Mouse (Mus musculus) intestine, embryonic 16.5 days (tissue): ENCODE measurements at regions not wholly inside any gene's neighbourhood (a gene's known extent, or its start where the extent isn't known, plus 50 kb on each side); places are given as distances from the start of the nearest gene placed in this dataset.

ENCODE experiments used
- ATAC-seq: fragments of 200-750 bp; cut with Nextera tagmentation; 2 replicates; pipeline ENCODE4 v1.8.0; 2017; ENCODE audit warnings: moderate TSS enrichment, moderate library complexity
- H3K27ac ChIP-seq: fragments of 300-500 bp; sonication (generic); 2 replicates; pipeline ENCODE4 v1.5.1; 2014; ENCODE audit warnings: mild to moderate bottlenecking, low read length
- H3K27me3 ChIP-seq: fragments of 300-500 bp; sonication (generic); replicated peaks from 2 replicates; pipeline ENCODE4 v1.6.1; 2014; ENCODE audit warnings: low read length, control low read depth, mixed read lengths; ENCODE audit not compliant: control insufficient read depth, insufficient read depth
- H3K36me3 ChIP-seq: fragments of 300-500 bp; sonication (generic); 2 replicates; pipeline ENCODE4 v1.6.1; 2014; ENCODE audit warnings: low read length, control low read depth; ENCODE audit not compliant: control insufficient read depth, insufficient read depth
- H3K4me1 ChIP-seq: fragments of 300-500 bp; sonication (generic); 2 replicates; pipeline ENCODE4 v1.6.1; 2014; ENCODE audit warnings: low read length, control low read depth, mixed read lengths; ENCODE audit not compliant: control insufficient read depth, insufficient read depth
- H3K4me2 ChIP-seq: fragments of 300-500 bp; sonication (generic); 2 replicates; pipeline ENCODE4 v1.6.1; 2014; ENCODE audit warnings: low read depth, low read length, control low read depth
- H3K4me3 ChIP-seq: fragments of 300-500 bp; sonication (generic); 2 replicates; pipeline ENCODE4 v1.5.1; 2014; ENCODE audit warnings: mild to moderate bottlenecking, low read length
- H3K9ac ChIP-seq: fragments of 300-500 bp; sonication (generic); 2 replicates; pipeline ENCODE4 v1.6.1; 2014; ENCODE audit warnings: low read depth, low read length
- H3K9me3 ChIP-seq: fragments of 300-500 bp; sonication (generic); 2 replicates; pipeline ENCODE4 v1.6.1; 2016; ENCODE audit warnings: low read length, control low read depth; ENCODE audit not compliant: control insufficient read depth
- WGBS: fragments of 180-500 bp; shearing (Covaris S2); extraction: QIAGEN DNeasy Blood & Tissue Kit; methylation state at CpG from one replicate; pipeline ENCODE4 v1.1.7; 2014; 5-methylcytosine and 5-hydroxymethylcytosine counted together

GRCm38 (mm10) chr2:137705724-137706422 is 550.5 kb upstream of the Btbd3 start:
- Histone ChIP-seq H3K4me1 (no peaks in the 10 kb centered on the region), H3K9me3 (no peaks in the 10 kb centered on the region), H3K4me2 (no peak overlapping the region), H3K27ac (no peak overlapping the region), H3K36me3 (no peaks in the 10 kb centered on the region), H3K4me3 (no peak overlapping the region), H3K27me3 (no peaks in the 10 kb centered on the region), H3K9ac (no peak overlapping the region)
- WGBS, result 49% methylated on average over 14 of the region's 14 CpGs
- no peak for ATAC-seq

GRCm38 (mm10) chr2:137704948-137705723 is 551.2 kb upstream of the Btbd3 start:
- no peaks in the 10 kb centered on the region for H3K4me1 ChIP-seq
- ATAC-seq, result no peak
- H3K27me3 ChIP-seq, result no peaks in the 10 kb centered on the region
- no peaks in the 10 kb centered on the region for H3K36me3 ChIP-seq
- no peaks in the 10 kb centered on the region for H3K9me3 ChIP-seq
- H3K4me3 ChIP-seq, result no peak overlapping the region
- no peak overlapping the region for H3K4me2 ChIP-seq
- no peak overlapping the region for H3K27ac ChIP-seq
- H3K9ac ChIP-seq, result no peak overlapping the region
- 72% methylated on average over 12 of the region's 12 CpGs for WGBS

- Histone ChIP-seq H3K36me3 (no peaks in the 10 kb centered on the region), H3K27me3 (no peaks in the 10 kb centered on the region), H3K9ac (no peak overlapping the region), H3K4me1 (no peaks in the 10 kb centered on the region), H3K9me3 (no peaks in the 10 kb centered on the region), H3K27ac (no peak overlapping the region), H3K4me2 (no peak overlapping the region), H3K4me3 (no peak overlapping the region)
- ATAC-seq, result no peak
- 72% methylated on average over 6 of the region's 6 CpGs for WGBS
Measured at GRCm38 (mm10) chr2:137704565-137704947, 551.8 kb upstream of the Btbd3 start.

- no peaks in the 10 kb centered on the region for H3K9me3 ChIP-seq
- H3K4me3 ChIP-seq, result no peak overlapping the region
- H3K27me3 ChIP-seq, result no peaks in the 10 kb centered on the region
- H3K9ac ChIP-seq, result no peak overlapping the region
- no peak for ATAC-seq
- H3K4me1 ChIP-seq, result no peaks in the 10 kb centered on the region
- no peak overlapping the region for H3K27ac ChIP-seq
- H3K36me3 ChIP-seq, result no peaks in the 10 kb centered on the region
- no peak overlapping the region for H3K4me2 ChIP-seq
- WGBS, result 70% methylated on average over 3 of the region's 3 CpGs
Measured at GRCm38 (mm10) chr2:137704051-137704450, 552.3 kb upstream of the Btbd3 start.

- no peaks in the 10 kb centered on the region for H3K4me1 ChIP-seq
- no peaks in the 10 kb centered on the region for H3K9me3 ChIP-seq
- no peak overlapping the region for H3K27ac ChIP-seq
- H3K4me2 ChIP-seq, result no peak overlapping the region
- H3K9ac ChIP-seq, result no peak overlapping the region
- H3K4me3 ChIP-seq, result no peak overlapping the region
- no peaks in the 10 kb centered on the region for H3K36me3 ChIP-seq
- WGBS, result 92% methylated on average over 5 of the region's 5 CpGs
- H3K27me3 ChIP-seq, result no peaks in the 10 kb centered on the region
- no peak for ATAC-seq
Measured at GRCm38 (mm10) chr2:137695885-137696284, 560.5 kb upstream of the Btbd3 start.

GRCm38 (mm10) chr2:137694020-137694419 is 562.3 kb upstream of the Btbd3 start:
- Histone ChIP-seq H3K36me3 (no peaks in the 10 kb centered on the region), H3K4me2 (no peak overlapping the region), H3K4me3 (no peak overlapping the region), H3K9me3 (no peaks in the 10 kb centered on the region), H3K9ac (no peak overlapping the region), H3K4me1 (no peaks in the 10 kb centered on the region), H3K27ac (no peak overlapping the region), H3K27me3 (no peaks in the 10 kb centered on the region)
- ATAC-seq, result no peak
- WGBS, result 60% methylated on average over 3 of the region's 3 CpGs

GRCm38 (mm10) chr2:137687208-137687607 is 569.2 kb upstream of the Btbd3 start:
- Histone ChIP-seq H3K9me3 (no peaks in the 10 kb centered on the region), H3K4me3 (no peak overlapping the region), H3K27me3 (no peaks in the 10 kb centered on the region), H3K27ac (no peak overlapping the region), H3K4me1 (no peaks in the 10 kb centered on the region), H3K36me3 (no peaks in the 10 kb centered on the region), H3K4me2 (no peak overlapping the region), H3K9ac (no peak overlapping the region)
- no peak for ATAC-seq
- WGBS, result 77% methylated on average over 11 of the region's 11 CpGs

GRCm38 (mm10) chr2:137686735-137687134 is 569.6 kb upstream of the Btbd3 start:
- Histone ChIP-seq H3K36me3 (no peaks in the 10 kb centered on the region), H3K4me1 (no peaks in the 10 kb centered on the region), H3K9ac (no peak overlapping the region), H3K27ac (no peak overlapping the region), H3K27me3 (no peaks in the 10 kb centered on the region), H3K9me3 (no peaks in the 10 kb centered on the region), H3K4me2 (no peak overlapping the region), H3K4me3 (no peak overlapping the region)
- 70% methylated on average over 4 of the region's 4 CpGs for WGBS
- ATAC-seq, result no peak

- Histone ChIP-seq H3K27me3 (no peaks in the 10 kb centered on the region), H3K4me1 (no peaks in the 10 kb centered on the region), H3K36me3 (no peaks in the 10 kb centered on the region), H3K27ac (no peak overlapping the region), H3K9me3 (no peaks in the 10 kb centered on the region), H3K4me3 (no peak overlapping the region), H3K4me2 (no peak overlapping the region), H3K9ac (no peak overlapping the region)
- WGBS, result 95% methylated on average over 1 of the region's 1 CpGs
- no peak for ATAC-seq
Measured at GRCm38 (mm10) chr2:137681762-137682161, 565.3 kb upstream of the Jag1 start.
